Mouse (Mus musculus) spleen, embryonic (tissue): ENCODE measurements at regions not wholly inside any gene's neighbourhood (a gene's known extent, or its start where the extent isn't known, plus 50 kb on each side); places are given as distances from the start of the nearest gene placed in this dataset.

Source experiments
- CTCF ChIA-PET: fragments of 350-600 bp; sonication (Branson Sonifier 250); formaldehyde crosslinking; loops from one replicate; lab custom pipeline; 2022; lab: Charles Lee

GRCm38 (mm10) chr16:24341736-24342135 lies 51.6 kb upstream of the Lpp start:
- CTCF ChIA-PET = interaction anchor here (0.6 to 0.7 kb wide), 2 partner anchors 80 to 168 kb away, joined by 4 to 5 read pairs; no protein-coding TSS in a partner anchor

- CTCF ChIA-PET = no interaction called here
Measured at GRCm38 (mm10) chr16:24340646-24341045, 52.7 kb upstream of the Lpp start.

GRCm38 (mm10) chr16:24339320-24340265 lies 53.7 kb upstream of the Lpp start:
- CTCF ChIA-PET = interaction anchor here (0.7 kb wide), 2 partner anchors 350 to 534 kb away, joined by 3 to 4 read pairs; no protein-coding TSS in a partner anchor

- CTCF ChIA-PET = no interaction called here
Measured at GRCm38 (mm10) chr16:24338404-24338803, 54.9 kb upstream of the Lpp start.

- CTCF ChIA-PET = interaction anchor here (0.7 kb wide), 1 partner anchor 82 kb away, joined by 5 read pairs; no protein-coding TSS in a partner anchor
Measured at GRCm38 (mm10) chr16:24334389-24334788, 58.9 kb upstream of the Lpp start.

GRCm38 (mm10) chr16:24331446-24332020 lies 61.8 kb upstream of the Lpp start:
- CTCF ChIA-PET = no interaction called here

- CTCF ChIA-PET = no interaction called here
Measured at GRCm38 (mm10) chr16:24326571-24326970, 66.7 kb upstream of the Lpp start.

- CTCF ChIA-PET = no interaction called here
Measured at GRCm38 (mm10) chr16:24326046-24326445, 67.3 kb upstream of the Lpp start.

- CTCF ChIA-PET = interaction anchor here (0.5 kb wide), 1 partner anchor 152 kb away, joined by 3 read pairs; no protein-coding TSS in a partner anchor
Measured at GRCm38 (mm10) chr16:24324917-24325316, 68.4 kb upstream of the Lpp start.

- CTCF ChIA-PET = no interaction called here
Measured at GRCm38 (mm10) chr16:24318723-24319437, 74.4 kb upstream of the Lpp start.

- CTCF ChIA-PET = no interaction called here
Measured at GRCm38 (mm10) chr16:24313544-24314326, 79.6 kb upstream of the Lpp start.

GRCm38 (mm10) chr16:24305391-24305790 lies 87.9 kb upstream of the Lpp start:
- CTCF ChIA-PET = no interaction called here

- CTCF ChIA-PET = no interaction called here
Measured at GRCm38 (mm10) chr16:24296790-24297189, 96.5 kb upstream of the Lpp start.

- CTCF ChIA-PET = no interaction called here
Measured at GRCm38 (mm10) chr16:24295626-24296440, 97.5 kb upstream of the Lpp start.

GRCm38 (mm10) chr16:24284215-24284614 lies 109.1 kb upstream of the Lpp start:
- CTCF ChIA-PET = no interaction called here

- CTCF ChIA-PET = interaction anchor here (0.7 kb wide), 1 partner anchor 10 kb away, joined by 3 read pairs; no protein-coding TSS in a partner anchor
Measured at GRCm38 (mm10) chr16:24282194-24282683, 111.1 kb upstream of the Lpp start.

- CTCF ChIA-PET = no interaction called here
Measured at GRCm38 (mm10) chr16:24281561-24281960, 111.7 kb upstream of the Lpp start.

GRCm38 (mm10) chr16:24277857-24278256 lies 115.5 kb upstream of the Lpp start:
- CTCF ChIA-PET = no interaction called here

GRCm38 (mm10) chr16:24262701-24263100 lies 130.6 kb upstream of the Lpp start:
- CTCF ChIA-PET = interaction anchor here (0.7 kb wide), 2 partner anchors 24 to 59 kb away, joined by 4 to 21 read pairs; no protein-coding TSS in a partner anchor
